Mouse (Mus musculus): ENCODE data around the gene Mgp.
A peak's percentile ranks its signal among the peaks of the same experiment; 100 is the strongest.

Mgp gene

GRCm38 (mm10) chr6:136875670-136876069, at the start of gene Mgp:
Gene Mgp, minus strand, starts transcription at chr6:136875823.
- no peak for DNase-seq

- no peak for DNase-seq
These were observed 49.4 kb upstream of the Mgp start for GRCm38 (mm10) chr6:136925049-136925448.

- DNase-seq = no peak
These were observed 47.9 kb upstream of the Mgp start, which contains the start of gene Pde6h for GRCm38 (mm10) chr6:136923532-136923931. Gene Pde6h, plus strand, starts transcription at chr6:136923832.

- DNase-seq = no peak
These were observed 47.2 kb upstream of the Mgp start for GRCm38 (mm10) chr6:136922871-136923270.

- DNase-seq = no peak
These were observed 46.5 kb upstream of the Mgp start, which contains the start of gene Erp27 for GRCm38 (mm10) chr6:136922080-136922479. Gene Erp27, minus strand, starts transcription at chr6:136922180.

GRCm38 (mm10) chr6:136921601-136922000, 46.0 kb upstream of the Mgp start:
- no peak for DNase-seq

- DNase-seq = peak; percentile 72
These were observed 45.0 kb upstream of the Mgp start for GRCm38 (mm10) chr6:136920320-136921257.

- DNase-seq = no peak
These were observed 42.3 kb upstream of the Mgp start for GRCm38 (mm10) chr6:136917885-136918284.

GRCm38 (mm10) chr6:136915721-136916395, 40.2 kb upstream of the Mgp start:
- no peak for DNase-seq

GRCm38 (mm10) chr6:136914234-136914633, 38.6 kb upstream of the Mgp start:
- no peak for DNase-seq

- DNase-seq = peak; percentile 58
These were observed 37.9 kb upstream of the Mgp start for GRCm38 (mm10) chr6:136913384-136914126.

GRCm38 (mm10) chr6:136912751-136913265, 37.2 kb upstream of the Mgp start:
- no peak for DNase-seq

- no peak for DNase-seq
These were observed 34.7 kb upstream of the Mgp start for GRCm38 (mm10) chr6:136910247-136910890.

- no peak for DNase-seq
These were observed 31.3 kb upstream of the Mgp start for GRCm38 (mm10) chr6:136906937-136907293.

GRCm38 (mm10) chr6:136906283-136906936, 30.8 kb upstream of the Mgp start:
- DNase-seq = no peak

GRCm38 (mm10) chr6:136903885-136904470, 28.4 kb upstream of the Mgp start:
- no peak for DNase-seq

- DNase-seq = no peak
These were observed 26.9 kb upstream of the Mgp start for GRCm38 (mm10) chr6:136902527-136902926.

- no peak for DNase-seq
These were observed 25.4 kb upstream of the Mgp start for GRCm38 (mm10) chr6:136901010-136901409.

GRCm38 (mm10) chr6:136900369-136901009, 24.9 kb upstream of the Mgp start:
- no peak for DNase-seq

GRCm38 (mm10) chr6:136898954-136899353, 23.3 kb upstream of the Mgp start:
- DNase-seq = no peak

GRCm38 (mm10) chr6:136898222-136898621, 22.6 kb upstream of the Mgp start:
- DNase-seq = no peak

Measured in kidney, adult 18-20 months (tissue).